Mouse (Mus musculus): ENCODE data around the gene Gm867.
A peak's percentile ranks its signal among the peaks of the same experiment; 100 is the strongest.

DNA sequence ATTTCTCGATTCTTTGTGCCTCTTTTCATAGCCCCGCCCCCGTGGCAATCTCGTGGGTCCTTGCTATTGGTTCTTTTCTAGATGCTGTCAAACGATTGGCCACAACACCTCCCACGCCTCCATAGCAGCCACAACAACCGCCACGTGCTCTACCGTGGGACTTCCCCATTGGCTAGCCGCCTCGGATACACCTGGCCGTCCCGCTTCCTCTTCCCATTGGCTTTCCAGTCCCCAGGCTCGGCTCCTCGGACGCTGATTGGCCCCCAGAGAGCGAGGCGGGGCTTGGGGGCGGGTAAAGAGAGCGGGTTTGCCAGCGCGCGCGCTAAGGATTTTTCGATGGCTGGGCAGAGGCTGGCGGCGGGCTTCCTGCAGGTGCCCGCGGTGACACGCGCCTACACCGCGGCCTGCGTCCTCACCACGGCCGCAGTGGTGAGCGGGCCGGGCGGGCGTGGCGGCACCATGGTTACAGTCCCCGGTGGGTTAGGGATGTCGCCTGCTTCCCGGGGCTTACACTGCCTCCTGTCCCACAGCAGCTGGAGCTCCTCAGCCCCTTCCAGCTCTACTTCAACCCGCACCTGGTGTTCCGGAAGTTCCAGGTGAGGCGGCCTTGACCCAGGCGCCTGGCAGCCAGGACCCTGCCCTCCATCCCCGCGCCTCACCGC lies 47.3 kb downstream of the Gm867 start, which contains the start of gene Derl3:
- TF ChIP-seq CTCF (IDR thresholded peaks at IDR 0.05 in 2 of 3, conservative IDR thresholded peaks at IDR 0.05 in 1 of 3; ENCODE audit: control insufficient read depth in 1 of 3, insufficient read depth in 1 of 3, low read depth in 2 of 3, low read length in 3 of 3, poor library complexity in 1 of 3, severe bottlenecking in 1 of 3) (no peak), EP300 (IDR thresholded peaks at IDR 0.05; ENCODE audit: low read depth in 1 of 2, low read length in 2 of 2) (no peak), JUND (IDR thresholded peaks at IDR 0.05; ENCODE audit: low read depth, low read length) (no peak), POLR2A (IDR thresholded peaks at IDR 0.05; ENCODE audit: control insufficient read depth in 1 of 2, insufficient read depth in 1 of 2, low read depth in 1 of 2, low read length in 2 of 2, poor library complexity in 1 of 2) (0 out of 4 replicates have a peak, but pooled peaks have one; percentile 25 to 36), HCFC1 (IDR thresholded peaks at IDR 0.05; ENCODE audit: low read depth, low read length) (peak; percentile 69), USF1 (IDR thresholded peaks at IDR 0.05; ENCODE audit: low read depth, low read length) (peak; percentile 90), GABPA (IDR thresholded peaks at IDR 0.05; ENCODE audit: low read depth, low read length) (no peak), MAFK (IDR thresholded peaks at IDR 0.05; ENCODE audit: borderline replicate concordance, low read depth, low read length) (no peak), ZMIZ1 (IDR thresholded peaks at IDR 0.05; ENCODE audit: low read depth, low read length) (no peak), ETS1 (IDR thresholded peaks at IDR 0.05; ENCODE audit: low read depth, low read length) (no peak), TBP (IDR thresholded peaks at IDR 0.05; ENCODE audit: low read depth, low read length) (no peak; the same call in 1 of the 2 replicates), TCF12 (IDR thresholded peaks at IDR 0.05; ENCODE audit: low read depth, low read length) (no peak), ZNF384 (IDR thresholded peaks at IDR 0.05; ENCODE audit: low read depth, low read length) (no peak)

Data from MEL (cell line).